Mouse (Mus musculus): ENCODE measurements around the gene Tmpo. TPM values are rescaled to one million over a fixed set of nuclear protein-coding genes. Genes with fewer than 3 reads are reported as not detected.
A peak's percentile ranks its signal among the peaks of the same experiment; 100 is the strongest.

The Tmpo gene
- polyA plus RNA-seq, 2 experiments, result 111 to 116 TPM

GRCm38 (mm10) chr10:91195091-91195490, 14.0 kb upstream of the Tmpo start:
- TF ChIP-seq EP300 (IDR thresholded peaks at IDR 0.05; ENCODE audit: low read depth) (no peak), CTCF (IDR thresholded peaks at IDR 0.05; ENCODE audit: low read depth) (no peak)
- WGBS (ENCODE audit: insufficient replicate concordance), result 68% methylated on average over 14 of the region's 14 CpGs
- Histone ChIP-seq H3K4me2 (ENCODE audit: low read depth) (no peak overlapping the region), H3K4me3 (ENCODE audit: insufficient read depth in 1 of 2, low read depth in 2 of 2, low read length in 2 of 2) (no peak overlapping the region), H3K9me3 (ENCODE audit: control insufficient read depth, low read length) (no peaks in the 10 kb centered on the region), H3K27me3 (ENCODE audit: control insufficient read depth, insufficient read depth, low read length) (no peaks in the 10 kb centered on the region), H3K4me1 (replicated peaks; ENCODE audit: control insufficient read depth in 2 of 2, insufficient read depth in 2 of 2, low read length in 1 of 2) (no peaks in the 10 kb centered on the region), H3K9ac (replicated peaks) (no peak overlapping the region), H3K36me3 (replicated peaks; ENCODE audit: control insufficient read depth, insufficient read depth, low read depth) (no peaks in the 10 kb centered on the region), H3K27ac (no peak overlapping the region)
- no peak for DNase-seq (ENCODE audit: low read depth in 3 of 3, low spot score in 3 of 3)
- ATAC-seq (ENCODE audit: insufficient read depth), result no peak

- H3K4me3 ChIP-seq (ENCODE audit: insufficient read depth in 1 of 2, low read depth in 2 of 2, low read length in 2 of 2), result no peak overlapping the region
- H3K9me3 ChIP-seq (ENCODE audit: control insufficient read depth, low read length), result no peaks in the 10 kb centered on the region
- DNase-seq (ENCODE audit: low read depth in 3 of 3, low spot score in 3 of 3), result no peak
- H3K36me3 ChIP-seq (replicated peaks; ENCODE audit: control insufficient read depth, insufficient read depth, low read depth), result no peaks in the 10 kb centered on the region
- TF ChIP-seq EP300 (IDR thresholded peaks at IDR 0.05; ENCODE audit: low read depth), result no peak
- no peak for TF ChIP-seq CTCF (IDR thresholded peaks at IDR 0.05; ENCODE audit: low read depth)
- H3K4me2 ChIP-seq (ENCODE audit: low read depth), result no peak overlapping the region
- no peak for ATAC-seq (ENCODE audit: insufficient read depth)
- H3K9ac ChIP-seq (replicated peaks), result no peak overlapping the region
- peaks cover 0 to 4% of the 10 kb centered on the region in 2 experiments; a peak in 1 of 4 replicates for H3K4me1 ChIP-seq (replicated peaks; ENCODE audit: control insufficient read depth in 2 of 2, insufficient read depth in 2 of 2, low read length in 1 of 2)
- WGBS (ENCODE audit: insufficient replicate concordance), result 74% methylated on average over 5 of the region's 5 CpGs
- H3K27me3 ChIP-seq (ENCODE audit: control insufficient read depth, insufficient read depth, low read length), result no peaks in the 10 kb centered on the region
- no peak overlapping the region for H3K27ac ChIP-seq
These were observed 10.7 kb upstream of the Tmpo start for GRCm38 (mm10) chr10:91191851-91192250.

- Histone ChIP-seq H3K4me2 (ENCODE audit: low read depth) (no peak overlapping the region), H3K4me3 (ENCODE audit: insufficient read depth in 1 of 2, low read depth in 2 of 2, low read length in 2 of 2) (no peak overlapping the region)
- 75% methylated on average over 6 of the region's 6 CpGs for WGBS (ENCODE audit: insufficient replicate concordance)
These were observed 8.4 kb upstream of the Tmpo start for GRCm38 (mm10) chr10:91189476-91189875.

GRCm38 (mm10) chr10:91188684-91189287, 7.7 kb upstream of the Tmpo start:
- Histone ChIP-seq H3K36me3 (replicated peaks; ENCODE audit: control insufficient read depth, insufficient read depth, low read depth) (no peaks in the 10 kb centered on the region), H3K4me3 (ENCODE audit: insufficient read depth in 1 of 2, low read depth in 2 of 2, low read length in 2 of 2) (no peak overlapping the region), H3K27ac (no peak overlapping the region), H3K4me2 (ENCODE audit: low read depth) (no peak overlapping the region), H3K9ac (replicated peaks) (no peak overlapping the region), H3K27me3 (ENCODE audit: control insufficient read depth, insufficient read depth, low read length) (no peaks in the 10 kb centered on the region), H3K9me3 (ENCODE audit: control insufficient read depth, low read length) (no peaks in the 10 kb centered on the region), H3K4me1 (replicated peaks; ENCODE audit: control insufficient read depth in 2 of 2, insufficient read depth in 2 of 2, low read length in 1 of 2) (peaks cover 0 to 4% of the 10 kb centered on the region in 2 experiments; a peak in 2 of 4 replicates)
- no peak for DNase-seq (ENCODE audit: low read depth in 3 of 3, low spot score in 3 of 3)
- no peak for ATAC-seq (ENCODE audit: insufficient read depth)
- TF ChIP-seq CTCF (IDR thresholded peaks at IDR 0.05; ENCODE audit: low read depth) (no peak), EP300 (IDR thresholded peaks at IDR 0.05; ENCODE audit: low read depth) (no peak)
- WGBS (ENCODE audit: insufficient replicate concordance), result 64% methylated on average over 5 of the region's 5 CpGs

More at GRCm38 (mm10) chr10:91189476-91189875, 8.4 kb upstream of the Tmpo start:
- H3K36me3 ChIP-seq (replicated peaks; ENCODE audit: control insufficient read depth, insufficient read depth, low read depth), result no peaks in the 10 kb centered on the region
- DNase-seq (ENCODE audit: low read depth in 3 of 3, low spot score in 3 of 3) (no peak), ATAC-seq (ENCODE audit: insufficient read depth) (no peak)
- peaks cover 0 to 4% of the 10 kb centered on the region in 2 experiments; a peak in 1 of 4 replicates for H3K4me1 ChIP-seq (replicated peaks; ENCODE audit: control insufficient read depth in 2 of 2, insufficient read depth in 2 of 2, low read length in 1 of 2)
- TF ChIP-seq CTCF (IDR thresholded peaks at IDR 0.05; ENCODE audit: low read depth) (no peak), EP300 (IDR thresholded peaks at IDR 0.05; ENCODE audit: low read depth) (no peak)
- no peak overlapping the region for H3K27ac ChIP-seq
- H3K9ac ChIP-seq (replicated peaks), result no peak overlapping the region
- H3K9me3 ChIP-seq (ENCODE audit: control insufficient read depth, low read length), result no peaks in the 10 kb centered on the region
- no peaks in the 10 kb centered on the region for H3K27me3 ChIP-seq (ENCODE audit: control insufficient read depth, insufficient read depth, low read length)

GRCm38 (mm10) chr10:91187872-91188271, 6.8 kb upstream of the Tmpo start:
- TF ChIP-seq CTCF (IDR thresholded peaks at IDR 0.05; ENCODE audit: low read depth) (peak; percentile 83), EP300 (IDR thresholded peaks at IDR 0.05; ENCODE audit: low read depth) (no peak)
- Histone ChIP-seq H3K9ac (replicated peaks) (peak overlapping the region; percentile 70), H3K4me3 (ENCODE audit: insufficient read depth in 1 of 2, low read depth in 2 of 2, low read length in 2 of 2) (peak overlapping the region; percentile 62 to 70), H3K27me3 (ENCODE audit: control insufficient read depth, insufficient read depth, low read length) (no peaks in the 10 kb centered on the region), H3K27ac (no peak overlapping the region), H3K4me1 (replicated peaks; ENCODE audit: control insufficient read depth in 2 of 2, insufficient read depth in 2 of 2, low read length in 1 of 2) (peaks cover 4 to 11% of the 10 kb centered on the region in 2 experiments), H3K36me3 (replicated peaks; ENCODE audit: control insufficient read depth, insufficient read depth, low read depth) (no peaks in the 10 kb centered on the region), H3K4me2 (ENCODE audit: low read depth) (peak overlapping the region; percentile 86), H3K9me3 (ENCODE audit: control insufficient read depth, low read length) (no peaks in the 10 kb centered on the region)
- WGBS (ENCODE audit: insufficient replicate concordance), result under 1% methylated on average over 15 of the region's 15 CpGs
- peak; percentile 55 to 73 (median 58) for DNase-seq (ENCODE audit: low read depth in 3 of 3, low spot score in 3 of 3)
- no peak for ATAC-seq (ENCODE audit: insufficient read depth)
